ENCODE assay signal across 8 mouse cellular contexts in genomic region chr1:191097802-191098747, GRCm38 (mm10). TPM values are rescaled to one million over a fixed set of nuclear protein-coding genes. Genes with fewer than 3 reads are reported as not detected.
DNase-seq lines count a peak whose midpoint lies in the region; ATAC-seq and TF ChIP-seq lines count a peak whose summit lies in the region.

Gene Batf3, plus strand, starts transcription at chr1:191097847.

- peak; percentile 54 for TF ChIP-seq CTCF in left cerebral cortex, adult 2 months (IDR thresholded peaks at IDR 0.05)

- H3K27ac ChIP-seq in left cerebral cortex, adult 2 months, result no peak within 1 kb of the TSS
- H3K27ac ChIP-seq in heart, embryonic 10.5 days, result peak within 1 kb of the TSS; percentile 78
- peak within 1 kb of the TSS; percentile 17; the same call in 1 of the 2 replicates for H3K27ac ChIP-seq in kidney, embryonic 14.5 days (ENCODE audit: low read depth, low read length)

- under 1% methylated on average over 84 of the region's 95 CpGs for WGBS in heart, embryonic 10.5 days
- WGBS in kidney, embryonic 14.5 days, result under 1% methylated on average over 58 of the region's 95 CpGs

- H3K9me3 ChIP-seq in heart, embryonic 10.5 days, result no peaks in the 10 kb centered on the region
- no peaks in the 10 kb centered on the region for H3K9me3 ChIP-seq in kidney, embryonic 14.5 days (ENCODE audit: control insufficient read depth, low read length)

- H3K4me1 ChIP-seq in heart, embryonic 10.5 days, result peaks cover 26% of the 10 kb centered on the region
- peaks cover 19% of the 10 kb centered on the region; the same call in 1 of the 2 replicates for H3K4me1 ChIP-seq in kidney, embryonic 14.5 days (ENCODE audit: control insufficient read depth, insufficient read depth, low read length)

- H3K4me2 ChIP-seq in kidney, embryonic 14.5 days (replicated peaks; ENCODE audit: low read depth, low read length), result peak within 1 kb of the TSS; percentile 99

- intact Hi-C loops in left cerebral cortex, adult 2 months (cut with DNase I), result loop anchor here (5.0 kb wide), 1 partner anchor 179 kb away; no protein-coding TSS in a partner anchor

- H3K4me3 ChIP-seq in left cerebral cortex, adult 2 months, result peak within 1 kb of the TSS; percentile 53
- H3K4me3 ChIP-seq in heart, embryonic 10.5 days, result peak within 1 kb of the TSS; percentile 74
- H3K4me3 ChIP-seq in kidney, embryonic 14.5 days (ENCODE audit: low read length), result peak within 1 kb of the TSS; percentile 69

- peak; percentile 31 for DNase-seq in left cerebral cortex, adult 2 months (ENCODE audit: extremely low spot score in 1 of 2, low spot score in 2 of 2)
- DNase-seq in left cerebral cortex, adult 9 months (ENCODE audit: low spot score in 2 of 2), result no peak
- DNase-seq in embryo, embryonic 10 days (ENCODE audit: low spot score), result peak; percentile 61
- DNase-seq in heart, embryonic 10.5 days (ENCODE audit: low spot score), result no peak
- peak; percentile 63 for DNase-seq in lung, postnatal 10 days
- peak; percentile 47 for DNase-seq in ovary, postnatal 36 days (ENCODE audit: low spot score)
- no peak for DNase-seq in layer of hippocampus, postnatal 14 days (ENCODE audit: low spot score in 2 of 2)

- peak; percentile 75 for ATAC-seq in kidney, embryonic 14.5 days (ENCODE audit: low FRiP score, low TSS enrichment)

- H3K36me3 ChIP-seq in heart, embryonic 10.5 days, result no peaks in the 10 kb centered on the region
- H3K36me3 ChIP-seq in kidney, embryonic 14.5 days (ENCODE audit: control insufficient read depth, insufficient read depth, low read length), result no peaks in the 10 kb centered on the region

- peaks cover 40% of the 10 kb centered on the region for H3K27me3 ChIP-seq in heart, embryonic 10.5 days (ENCODE audit: insufficient read depth, poor library complexity, severe bottlenecking)
- no peaks in the 10 kb centered on the region for H3K27me3 ChIP-seq in kidney, embryonic 14.5 days (ENCODE audit: control insufficient read depth, insufficient read depth, low read length)

- peak within 1 kb of the TSS; percentile 63 for H3K9ac ChIP-seq in kidney, embryonic 14.5 days (ENCODE audit: low read depth, low read length)

RNA-seq across cellular contexts. Expression of gene Batf3, which starts in this region (rescaled TPM):
- 1 to 10 TPM; 1.6 to 1.8 TPM for total RNA-seq in left cerebral cortex, adult 2 months (2021)
- 4.8 and 7.9 TPM in 2 replicates for polyA plus RNA-seq in heart, embryonic 10.5 days (2016; fragmentation: Nextera tagmentation; extraction: Ambion mirVana)
- polyA plus RNA-seq in kidney, embryonic 14.5 days (2014; fragmentation: Nextera tagmentation; extraction: Ambion mirVana), result 12.4 and 18.0 TPM in 2 replicates
- total RNA-seq in layer of hippocampus, postnatal 14 days (2021), result not detected

Comparison
In these comparisons a context has a peak if more than half of its experiments do, and no peak if none do; other contexts are left out.
1. DNase-seq: peak in left cerebral cortex, adult 2 months (2 of 2), embryo, embryonic 10 days (single experiment), lung, postnatal 10 days (single experiment) and ovary, postnatal 36 days (single experiment); none in left cerebral cortex, adult 9 months (0 of 2), heart, embryonic 10.5 days (single experiment) and layer of hippocampus, postnatal 14 days (0 of 2).
2. Peak in every context shown above with its lines, with median percentiles within 50 percentile points of each other: H3K4me3 ChIP-seq.